Mouse (Mus musculus) NIH3T3 (cell line): ENCODE data around the gene Cib4.
A peak's percentile ranks its signal among the peaks of the same experiment; 100 is the strongest.

Experiments
- DNase-seq: peaks from one replicate; pipeline ENCODE4 v3.0.0-alpha.2; 2012; ENCODE audit warnings: low read depth

Cib4 gene

GRCm38 (mm10) chr5:30518108-30518507 lies 27.5 kb downstream of the Cib4 start:
- no peak for DNase-seq

GRCm38 (mm10) chr5:30516376-30516775 lies 29.3 kb downstream of the Cib4 start:
- peak; percentile 82 for DNase-seq

- DNase-seq, result no peak
These were observed 32.5 kb downstream of the Cib4 start for GRCm38 (mm10) chr5:30513111-30513510.

DNA sequence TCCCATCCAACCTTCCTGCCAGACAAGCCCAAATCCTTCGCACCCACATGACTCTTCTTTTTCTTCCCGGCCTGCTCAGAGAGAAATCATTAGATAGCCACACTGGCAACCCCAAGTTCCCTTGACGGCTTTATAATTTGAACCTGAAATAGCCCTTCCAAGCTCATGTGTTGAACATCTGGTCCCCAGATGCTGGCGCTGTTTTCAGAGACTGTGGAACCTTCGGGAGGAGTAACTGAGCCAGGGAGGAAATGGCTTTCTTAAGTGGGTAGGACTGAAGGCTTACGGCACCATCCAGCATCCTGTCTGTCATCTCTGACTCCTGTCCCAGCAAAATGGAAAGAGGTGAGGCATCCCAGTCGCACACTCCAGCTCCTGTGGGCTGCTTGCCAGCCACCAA lies 48.3 kb downstream of the Cib4 start:
- DNase-seq, result peak; percentile 47

GRCm38 (mm10) chr5:30496821-30497220 lies 48.8 kb downstream of the Cib4 start:
- no peak for DNase-seq

DNA sequence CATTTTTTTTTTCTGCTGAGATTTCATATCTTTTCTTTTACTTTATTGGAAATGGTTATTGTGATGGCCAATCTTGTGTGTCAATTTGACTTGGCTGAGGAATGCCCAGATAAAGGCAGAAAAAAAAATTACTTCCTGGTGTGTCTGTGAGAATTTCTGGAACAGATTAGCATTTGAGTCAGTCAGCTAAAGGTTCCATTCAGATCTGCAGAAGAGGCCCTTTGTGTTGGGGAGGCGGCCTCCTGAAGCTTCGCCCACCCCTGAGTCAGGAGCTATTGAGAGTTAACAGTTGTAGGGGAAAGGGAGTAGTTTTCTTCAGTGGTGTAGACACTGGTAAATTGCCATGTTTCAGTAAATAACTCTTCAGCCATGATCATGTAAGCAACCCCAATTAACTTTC lies 50.3 kb downstream of the Cib4 start:
- DNase-seq, result peak; percentile 62

- peak; percentile 70 for DNase-seq
These were observed 51.0 kb downstream of the Cib4 start for GRCm38 (mm10) chr5:30494606-30495005.

DNA sequence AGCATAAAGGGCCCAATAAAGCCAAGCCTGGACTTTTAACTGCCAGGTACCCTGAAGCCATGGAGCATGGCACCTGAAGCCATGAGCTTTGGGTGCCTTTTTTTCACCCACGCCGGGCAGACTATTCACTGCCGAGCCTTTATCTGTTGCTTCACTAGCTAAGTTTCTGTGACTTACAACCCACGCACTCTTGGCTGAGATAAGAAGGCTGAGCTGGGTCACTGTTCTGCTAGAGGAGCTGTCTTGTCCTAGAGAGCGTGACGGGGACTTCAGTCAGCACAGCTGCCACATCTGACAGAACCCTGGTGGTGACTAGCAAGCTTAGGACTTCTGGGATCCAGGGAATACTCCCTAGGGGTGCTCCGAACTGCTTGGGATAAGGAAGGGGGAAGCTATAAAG lies 51.9 kb downstream of the Cib4 start:
- no peak for DNase-seq

DNA sequence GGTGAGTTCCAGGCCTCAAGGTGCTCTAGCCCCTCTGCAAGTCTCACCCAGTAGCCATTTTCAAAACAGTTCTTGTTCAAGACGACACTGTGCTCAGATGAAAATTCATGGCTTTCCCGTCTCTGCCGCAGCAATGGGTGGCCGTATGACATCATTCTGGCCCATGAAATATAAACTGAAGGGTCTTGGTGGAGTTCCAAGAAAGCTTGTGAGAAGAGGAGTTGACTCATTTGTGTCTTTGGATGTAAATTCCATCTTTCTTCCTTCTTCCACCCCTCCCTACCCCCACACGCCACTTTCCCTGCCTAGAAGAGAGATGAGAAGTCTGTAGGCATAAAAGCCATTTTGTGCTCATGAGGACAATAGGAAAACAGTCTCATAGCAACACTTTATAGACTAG lies 54.8 kb downstream of the Cib4 start:
- DNase-seq, result peak; percentile 75

- DNase-seq, result no peak
These were observed 55.4 kb downstream of the Cib4 start for GRCm38 (mm10) chr5:30490215-30490614.

DNA sequence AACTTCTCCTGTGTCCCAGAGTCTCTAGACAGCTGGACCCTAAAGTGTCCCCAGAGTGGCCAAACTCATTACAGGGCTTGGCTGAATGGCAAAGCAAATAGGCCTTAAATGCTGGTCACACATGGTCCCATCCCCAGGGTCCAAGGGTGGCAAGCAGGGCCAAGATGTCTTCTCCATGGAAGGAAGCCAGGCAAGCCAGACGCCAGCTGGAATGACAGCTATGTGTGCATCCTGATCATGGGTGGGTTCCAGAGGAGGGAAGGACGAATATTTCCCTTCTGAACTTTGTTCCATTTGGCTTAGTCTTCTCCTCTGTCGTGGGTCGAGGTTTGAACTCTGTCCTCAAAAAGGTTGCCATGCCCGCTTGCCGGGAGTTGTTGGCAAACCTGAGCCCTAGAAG lies 60.5 kb downstream of the Cib4 start:
- no peak for DNase-seq

DNA sequence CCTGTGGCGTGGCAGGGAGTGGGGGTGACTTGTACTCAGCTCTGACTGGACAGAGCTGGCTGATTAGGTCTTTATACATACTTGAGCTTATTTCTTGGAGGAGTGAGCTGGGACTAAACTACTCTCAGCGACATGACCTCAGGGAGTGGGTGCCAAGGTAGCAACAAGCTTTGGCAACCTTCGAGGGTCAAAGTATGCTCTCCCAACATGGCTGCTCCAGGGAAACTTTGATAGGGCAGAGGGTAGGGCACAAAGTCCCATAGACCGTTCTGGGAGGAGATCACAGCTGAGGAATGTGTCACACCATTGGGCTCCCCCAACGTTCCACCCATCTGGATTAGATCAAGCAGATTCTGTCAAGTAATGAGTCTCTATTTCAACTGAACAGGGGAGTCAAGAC lies 61.0 kb downstream of the Cib4 start:
- DNase-seq, result no peak

GRCm38 (mm10) chr5:30483533-30483932 lies 62.1 kb downstream of the Cib4 start:
- DNase-seq, result no peak

- peak; percentile 80 for DNase-seq
These were observed 63.3 kb downstream of the Cib4 start for GRCm38 (mm10) chr5:30482319-30482718.

GRCm38 (mm10) chr5:30476534-30476933 lies 69.1 kb downstream of the Cib4 start:
- DNase-seq, result peak; percentile 36

DNA sequence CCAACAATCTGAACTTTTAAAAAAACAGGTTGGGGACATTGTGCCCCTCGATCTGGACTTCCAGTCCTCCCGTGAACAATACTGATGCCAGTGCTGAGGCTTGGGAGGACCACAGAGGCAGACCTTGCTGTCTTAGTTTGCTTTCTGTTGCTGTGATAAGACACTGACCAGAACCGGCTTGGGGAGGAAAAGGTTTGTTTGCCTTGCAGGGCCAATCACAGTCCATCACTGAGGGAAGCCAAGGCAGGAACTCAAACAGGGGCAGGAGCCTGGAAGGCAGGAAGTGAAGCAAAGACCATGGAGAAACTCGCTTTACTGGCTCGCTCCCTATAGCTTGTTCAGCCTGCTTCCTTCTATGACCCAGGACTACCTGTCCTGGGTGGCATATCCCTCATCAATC lies 73.5 kb downstream of the Cib4 start:
- DNase-seq, result no peak

DNA sequence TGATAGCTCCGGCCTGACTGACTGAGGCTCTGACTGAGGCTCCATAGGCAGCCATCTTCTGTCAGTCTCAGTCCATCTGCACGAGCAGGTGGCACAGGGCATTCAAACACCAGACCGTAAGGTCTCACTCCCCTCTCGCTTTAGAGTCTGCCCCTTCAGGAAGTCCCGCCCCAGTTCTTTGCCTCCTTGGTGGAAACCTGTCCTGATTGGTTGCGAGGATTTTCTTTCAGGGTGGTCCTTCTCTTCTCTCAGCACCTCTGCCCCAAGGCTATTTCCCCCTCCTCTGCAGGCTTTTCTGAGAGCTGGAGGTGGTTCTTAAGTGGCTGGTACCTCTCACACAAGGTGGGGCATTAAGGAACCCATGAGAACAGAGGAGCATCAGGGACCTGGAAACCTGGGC lies 75.2 kb downstream of the Cib4 start:
- no peak for DNase-seq

GRCm38 (mm10) chr5:30466315-30466714 lies 79.3 kb downstream of the Cib4 start:
- no peak for DNase-seq

GRCm38 (mm10) chr5:30465861-30466260 lies 79.8 kb downstream of the Cib4 start, which contains the start of gene 1700001C02Rik:
1700001C02Rik (plus strand) TSS chr5:30466047.
- no peak for DNase-seq

DNA sequence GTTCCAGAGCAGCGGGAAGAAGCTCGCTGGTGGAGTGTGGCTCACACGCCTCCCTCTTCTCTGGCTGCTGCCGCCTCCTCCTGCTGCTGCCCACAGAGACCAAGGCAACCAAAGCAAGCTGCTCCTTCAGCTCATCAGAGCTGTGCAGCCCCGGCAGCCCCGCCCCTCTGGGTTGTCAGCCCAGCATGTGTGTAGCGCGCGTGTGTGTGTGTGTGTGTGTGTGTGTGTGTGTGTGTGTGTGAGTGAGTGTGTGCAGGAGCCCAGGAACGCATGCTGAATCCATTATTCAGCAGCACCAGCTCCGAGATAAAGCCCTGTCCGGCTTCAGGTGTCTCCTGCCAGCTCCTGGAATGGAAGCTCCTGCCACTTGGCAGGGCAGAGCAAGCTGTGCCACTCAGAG lies 83.8 kb downstream of the Cib4 start, which contains the start of gene Otof:
Gene Otof (minus strand): TSS at position 112 of the 400 bp plus-strand sequence.
- DNase-seq, result peak; percentile 64

GRCm38 (mm10) chr5:30460155-30460554 lies 85.5 kb downstream of the Cib4 start:
- DNase-seq, result peak; percentile 20

- peak; percentile 46 for DNase-seq
These were observed 89.6 kb downstream of the Cib4 start for GRCm38 (mm10) chr5:30456056-30456455.

DNA sequence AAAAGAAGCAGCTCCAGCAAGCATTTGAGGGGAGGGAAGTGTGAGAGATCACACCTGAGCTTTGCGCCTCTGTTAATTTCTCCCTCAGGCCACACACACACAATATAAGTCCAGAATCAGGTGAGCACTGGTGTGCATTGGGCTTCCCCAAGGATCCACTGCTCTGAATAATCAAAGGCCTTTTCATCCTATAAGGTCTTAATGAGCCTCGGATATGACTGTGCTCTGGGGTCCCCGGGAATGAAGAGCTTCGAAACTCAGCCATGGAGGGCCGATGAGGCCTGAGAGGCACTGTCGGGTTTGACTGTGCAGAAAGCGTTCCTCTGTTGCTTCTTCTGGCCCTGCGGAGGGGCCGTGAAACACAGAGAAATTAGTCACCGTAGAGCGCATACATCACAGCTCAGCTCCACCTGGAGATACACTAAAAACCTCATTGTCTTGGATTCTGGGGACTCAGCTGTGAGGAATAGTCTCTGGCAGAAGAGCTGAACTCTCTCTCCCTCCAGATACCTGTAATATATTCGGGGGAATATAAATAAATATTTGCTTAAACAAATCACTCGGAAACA lies 101.2 kb downstream of the Cib4 start:
- no peak for DNase-seq

DNA sequence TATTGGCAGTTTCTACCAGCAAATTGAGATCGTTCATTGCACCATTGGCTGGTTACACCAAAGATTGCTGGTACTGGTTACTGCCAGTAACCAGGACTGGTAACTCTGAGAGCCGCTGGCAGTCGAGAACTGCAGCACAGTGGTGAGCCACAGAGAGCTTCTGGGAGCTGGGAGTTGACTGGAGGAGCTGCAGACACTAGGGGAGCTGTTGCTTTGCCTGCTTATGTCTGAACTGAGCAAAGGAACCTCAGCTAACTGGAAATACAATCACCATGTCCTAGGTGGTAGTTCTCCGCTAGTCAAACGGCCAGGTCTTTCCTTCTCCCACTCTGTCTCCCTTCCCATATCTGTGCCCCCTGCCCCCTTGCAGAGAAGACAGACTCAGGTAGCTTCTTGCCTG lies 103.4 kb downstream of the Cib4 start:
- peak; percentile 44 for DNase-seq
